Mouse (Mus musculus): Measurements from ENCODE around the gene Ndc1. TPM values are rescaled to one million over a fixed set of nuclear protein-coding genes. Genes with fewer than 3 reads are reported as not detected.

Gene Ndc1
- polyA plus RNA-seq, 1 experiment = 77.2 TPM

- no peak for TF ChIP-seq EP300 (IDR thresholded peaks at IDR 0.05; ENCODE audit: insufficient read depth, low read depth, low read length)
- TF ChIP-seq POLR2A (IDR thresholded peaks at IDR 0.05; ENCODE audit: insufficient read depth, low read length) = no peak
- TF ChIP-seq CTCF (IDR thresholded peaks at IDR 0.05; ENCODE audit: low read depth, low read length) = no peak
- Histone ChIP-seq H3K4me1 (ENCODE audit: control insufficient read depth, insufficient read depth, low read length) (no peaks in the 10 kb centered on the region), H3K27me3 (ENCODE audit: control insufficient read depth, insufficient read depth, low read length, poor library complexity, severe bottlenecking) (no peaks in the 10 kb centered on the region), H3K9ac (ENCODE audit: low read depth, poor library complexity, severe bottlenecking) (no peak overlapping the region), H3K9me3 (replicated peaks; ENCODE audit: control insufficient read depth, insufficient read depth, low read length, poor library complexity, severe bottlenecking) (no peaks in the 10 kb centered on the region), H3K4me3 (ENCODE audit: low read depth, low read length) (no peak overlapping the region), H3K36me3 (ENCODE audit: control insufficient read depth, insufficient read depth, low read length, poor library complexity, severe bottlenecking) (no peaks in the 10 kb centered on the region), H3K27ac (ENCODE audit: insufficient read depth, low read length) (no peak overlapping the region)
These were observed 58.0 kb downstream of the Ndc1 start for GRCm38 (mm10) chr4:107425616-107426015.

- no peak overlapping the region for H3K9ac ChIP-seq (ENCODE audit: low read depth, poor library complexity, severe bottlenecking)
- H3K27ac ChIP-seq (ENCODE audit: insufficient read depth, low read length) = no peak overlapping the region
- no peaks in the 10 kb centered on the region for H3K36me3 ChIP-seq (ENCODE audit: control insufficient read depth, insufficient read depth, low read length, poor library complexity, severe bottlenecking)
- H3K4me1 ChIP-seq (ENCODE audit: control insufficient read depth, insufficient read depth, low read length) = no peaks in the 10 kb centered on the region
- no peak for TF ChIP-seq EP300 (IDR thresholded peaks at IDR 0.05; ENCODE audit: insufficient read depth, low read depth, low read length)
- no peak for TF ChIP-seq POLR2A (IDR thresholded peaks at IDR 0.05; ENCODE audit: insufficient read depth, low read length)
- TF ChIP-seq CTCF (IDR thresholded peaks at IDR 0.05; ENCODE audit: low read depth, low read length) = no peak
- H3K4me3 ChIP-seq (ENCODE audit: low read depth, low read length) = no peak overlapping the region
- no peaks in the 10 kb centered on the region for H3K9me3 ChIP-seq (replicated peaks; ENCODE audit: control insufficient read depth, insufficient read depth, low read length, poor library complexity, severe bottlenecking)
- no peaks in the 10 kb centered on the region for H3K27me3 ChIP-seq (ENCODE audit: control insufficient read depth, insufficient read depth, low read length, poor library complexity, severe bottlenecking)
These were observed 59.0 kb downstream of the Ndc1 start for GRCm38 (mm10) chr4:107426631-107427030.

GRCm38 (mm10) chr4:107432717-107433116 lies 65.1 kb downstream of the Ndc1 start:
- Histone ChIP-seq H3K4me1 (ENCODE audit: control insufficient read depth, insufficient read depth, low read length) (no peaks in the 10 kb centered on the region), H3K9me3 (replicated peaks; ENCODE audit: control insufficient read depth, insufficient read depth, low read length, poor library complexity, severe bottlenecking) (no peaks in the 10 kb centered on the region), H3K4me3 (ENCODE audit: low read depth, low read length) (no peak overlapping the region), H3K36me3 (ENCODE audit: control insufficient read depth, insufficient read depth, low read length, poor library complexity, severe bottlenecking) (no peaks in the 10 kb centered on the region), H3K27ac (ENCODE audit: insufficient read depth, low read length) (no peak overlapping the region), H3K9ac (ENCODE audit: low read depth, poor library complexity, severe bottlenecking) (no peak overlapping the region), H3K27me3 (ENCODE audit: control insufficient read depth, insufficient read depth, low read length, poor library complexity, severe bottlenecking) (peaks cover 22% of the 10 kb centered on the region)
- TF ChIP-seq POLR2A (IDR thresholded peaks at IDR 0.05; ENCODE audit: insufficient read depth, low read length) (no peak), CTCF (IDR thresholded peaks at IDR 0.05; ENCODE audit: low read depth, low read length) (no peak), EP300 (IDR thresholded peaks at IDR 0.05; ENCODE audit: insufficient read depth, low read depth, low read length) (no peak)

DNA sequence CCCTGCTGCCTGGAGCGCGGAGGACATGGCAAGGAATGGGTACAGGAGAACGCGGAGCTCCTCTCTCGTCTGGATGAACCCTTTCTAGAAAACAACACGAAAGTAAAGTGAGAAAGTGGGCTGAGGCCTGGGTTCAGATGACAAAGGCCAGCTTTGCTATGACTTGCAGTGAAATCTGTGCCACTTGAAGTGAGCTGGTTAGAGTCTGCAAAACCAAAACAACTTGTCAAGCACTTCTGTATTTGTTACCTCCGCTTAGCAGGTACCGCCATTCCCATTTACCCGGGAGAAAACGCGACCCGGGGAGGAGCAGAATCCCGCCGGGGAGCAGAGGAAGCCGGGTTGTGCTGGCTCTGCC lies 66.4 kb downstream of the Ndc1 start:
- Histone ChIP-seq H3K9me3 (replicated peaks; ENCODE audit: control insufficient read depth, insufficient read depth, low read length, poor library complexity, severe bottlenecking) (no peaks in the 10 kb centered on the region), H3K9ac (ENCODE audit: low read depth, poor library complexity, severe bottlenecking) (peak overlapping the region; percentile 76; the same call in 1 of the 2 replicates), H3K4me3 (ENCODE audit: low read depth, low read length) (peak overlapping the region; percentile 62), H3K4me1 (ENCODE audit: control insufficient read depth, insufficient read depth, low read length) (no peaks in the 10 kb centered on the region), H3K36me3 (ENCODE audit: control insufficient read depth, insufficient read depth, low read length, poor library complexity, severe bottlenecking) (no peaks in the 10 kb centered on the region), H3K27me3 (ENCODE audit: control insufficient read depth, insufficient read depth, low read length, poor library complexity, severe bottlenecking) (peaks cover 22% of the 10 kb centered on the region), H3K27ac (ENCODE audit: insufficient read depth, low read length) (no peak overlapping the region)
- TF ChIP-seq EP300 (IDR thresholded peaks at IDR 0.05; ENCODE audit: insufficient read depth, low read depth, low read length) = no peak
- no peak for TF ChIP-seq CTCF (IDR thresholded peaks at IDR 0.05; ENCODE audit: low read depth, low read length)
- TF ChIP-seq POLR2A (IDR thresholded peaks at IDR 0.05; ENCODE audit: insufficient read depth, low read length) = no peak

GRCm38 (mm10) chr4:107434356-107435237 lies 67.0 kb downstream of the Ndc1 start, which contains the start of gene Glis1:
Gene Glis1 (plus strand): TSS chr4:107434591.
- no peaks in the 10 kb centered on the region for H3K4me1 ChIP-seq (ENCODE audit: control insufficient read depth, insufficient read depth, low read length)
- TF ChIP-seq POLR2A (IDR thresholded peaks at IDR 0.05; ENCODE audit: insufficient read depth, low read length) (no peak), CTCF (IDR thresholded peaks at IDR 0.05; ENCODE audit: low read depth, low read length) (no peak), EP300 (IDR thresholded peaks at IDR 0.05; ENCODE audit: insufficient read depth, low read depth, low read length) (no peak)
- H3K27me3 ChIP-seq (ENCODE audit: control insufficient read depth, insufficient read depth, low read length, poor library complexity, severe bottlenecking) = peaks cover 22% of the 10 kb centered on the region
- H3K27ac ChIP-seq (ENCODE audit: insufficient read depth, low read length) = no peak within 1 kb of the TSS
- H3K9me3 ChIP-seq (replicated peaks; ENCODE audit: control insufficient read depth, insufficient read depth, low read length, poor library complexity, severe bottlenecking) = no peaks in the 10 kb centered on the region
- no peaks in the 10 kb centered on the region for H3K36me3 ChIP-seq (ENCODE audit: control insufficient read depth, insufficient read depth, low read length, poor library complexity, severe bottlenecking)
- peak within 1 kb of the TSS; percentile 80 for H3K4me3 ChIP-seq (ENCODE audit: low read depth, low read length)
- H3K9ac ChIP-seq (ENCODE audit: low read depth, poor library complexity, severe bottlenecking) = peak within 1 kb of the TSS; percentile 76

Measured in ES-Bruce4 (cell line).